In the genomic region with DNA sequence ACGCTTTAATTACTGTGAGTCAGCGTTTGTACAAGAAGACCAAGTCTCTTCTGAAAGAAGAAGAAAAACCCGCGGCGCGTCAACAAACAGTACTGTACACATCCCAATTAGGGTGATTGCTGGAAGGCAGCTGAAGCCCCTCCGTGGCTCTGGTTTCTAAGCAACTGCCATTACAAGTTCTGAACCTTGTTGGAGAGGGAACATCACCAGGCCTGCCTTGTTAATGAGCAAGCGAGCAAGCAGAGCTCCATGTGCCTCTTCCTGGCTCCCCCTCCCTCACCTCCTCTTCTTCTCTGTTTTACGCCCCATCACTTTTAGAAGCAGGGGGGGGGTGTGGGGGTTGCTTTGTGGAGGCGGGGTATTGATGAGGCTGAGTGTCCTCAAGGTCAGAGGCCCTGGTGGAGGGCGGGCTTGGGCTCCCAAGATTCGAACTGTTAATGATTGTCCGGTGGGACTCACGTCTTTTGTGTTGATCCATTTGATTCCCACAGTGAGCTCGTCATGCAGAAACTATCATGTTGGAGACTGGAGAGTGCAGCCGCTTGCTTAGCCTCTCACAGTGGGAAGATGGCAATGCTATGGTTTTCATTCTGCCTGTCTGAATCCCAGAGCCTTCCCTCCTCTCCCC, we compare ENCODE assay signal across 10 mouse cellular contexts.
DNase-seq lines count a peak whose midpoint lies in the region; ATAC-seq and TF ChIP-seq lines count a peak whose summit lies in the region.
"Had no signal": no experiment of that assay in that cellular context is flagged by ENCODE, and none has a peak within 500 bp of the region (broad histone marks: within the 10 kb centered on the region; RNA-seq: fewer than 3 reads in every experiment).

No protein-coding gene starts in this region.

- H3K27ac ChIP-seq in embryonic facial prominence, embryonic 14.5 days (replicated peaks; ENCODE audit: low read depth, low read length) = no peak overlapping the region
- H3K27ac ChIP-seq in layer of hippocampus, adult 2 months = peak overlapping the region; percentile 61; the same call in 1 of the 2 replicates
- peak overlapping the region; percentile 72 for H3K27ac ChIP-seq in midbrain, postnatal 0 days (ENCODE audit: low read depth, low read length)
- H3K27ac ChIP-seq: limb, embryonic 13.5 days; macrophage had no signal

- TF ChIP-seq CTCF in layer of hippocampus, adult 2 months (conservative IDR thresholded peaks at IDR 0.05) = no peak
- no peak for TF ChIP-seq CTCF in midbrain, postnatal 0 days (IDR thresholded peaks at IDR 0.05)

- peak; percentile 82 for DNase-seq in brain, adult 2 months (ENCODE audit: low read depth, low spot score)
- peak; percentile 84 for DNase-seq in embryonic facial prominence, embryonic 14.5 days (ENCODE audit: low spot score)
- DNase-seq in layer of hippocampus, adult 2 months (ENCODE audit: low spot score in 2 of 2) = peak; percentile 25 to 50
- DNase-seq in midbrain, postnatal 0 days (ENCODE audit: low spot score) = peak; percentile 91
- DNase-seq in ovary, postnatal 10 days (ENCODE audit: low spot score) = no peak
- no peak for DNase-seq in urinary bladder, postnatal 4 days (ENCODE audit: low spot score in 2 of 2)
- DNase-seq in cerebellum, adult 18-20 months = no peak

- no peaks in the 10 kb centered on the region for H3K36me3 ChIP-seq in embryonic facial prominence, embryonic 14.5 days (ENCODE audit: control insufficient read depth, insufficient read depth, low read length)
- H3K36me3 ChIP-seq in midbrain, postnatal 0 days (ENCODE audit: insufficient read depth, low read length) = no peaks in the 10 kb centered on the region
- H3K36me3 ChIP-seq: limb, embryonic 13.5 days had no signal

- H3K4me1 ChIP-seq in embryonic facial prominence, embryonic 14.5 days (ENCODE audit: control insufficient read depth, insufficient read depth, low read length) = no peaks in the 10 kb centered on the region
- peaks cover 10% of the 10 kb centered on the region; the same call in 1 of the 2 replicates for H3K4me1 ChIP-seq in midbrain, postnatal 0 days (ENCODE audit: insufficient read depth, low read length)

- H3K4me2 ChIP-seq in embryonic facial prominence, embryonic 14.5 days (ENCODE audit: low read depth, low read length) = no peak overlapping the region
- H3K4me2 ChIP-seq in midbrain, postnatal 0 days (ENCODE audit: low read depth, low read length, poor library complexity, severe bottlenecking) = no peak overlapping the region
- H3K4me2 ChIP-seq: limb, embryonic 13.5 days had no signal

- no peak overlapping the region for H3K4me3 ChIP-seq in embryonic facial prominence, embryonic 14.5 days (ENCODE audit: low read depth, low read length)
- no peak overlapping the region for H3K4me3 ChIP-seq in layer of hippocampus, adult 2 months
- no peak overlapping the region for H3K4me3 ChIP-seq in midbrain, postnatal 0 days (ENCODE audit: low read depth, low read length)
- H3K4me3 ChIP-seq: limb, embryonic 13.5 days had no signal

- no peaks in the 10 kb centered on the region for H3K27me3 ChIP-seq in embryonic facial prominence, embryonic 14.5 days (replicated peaks; ENCODE audit: control insufficient read depth, insufficient read depth, low read length)
- no peaks in the 10 kb centered on the region for H3K27me3 ChIP-seq in midbrain, postnatal 0 days (ENCODE audit: insufficient read depth, low read length)
- H3K27me3 ChIP-seq: limb, embryonic 13.5 days had no signal

- peak; percentile 87 for ATAC-seq in embryonic facial prominence, embryonic 14.5 days (ENCODE audit: low read depth)
- ATAC-seq in midbrain, postnatal 0 days (ENCODE audit: low FRiP score) = peak; percentile 78
- ATAC-seq in megakaryocyte progenitor cell, adult 5-6 weeks (replicated peaks; ENCODE audit: poor library complexity) = no peak

- 38% methylated on average over 16 of the region's 16 CpGs for WGBS in embryonic facial prominence, embryonic 14.5 days
- WGBS in midbrain, postnatal 0 days = 16% methylated on average over 16 of the region's 16 CpGs

- H3K9ac ChIP-seq in embryonic facial prominence, embryonic 14.5 days (ENCODE audit: low read depth, low read length) = no peak overlapping the region
- no peak overlapping the region for H3K9ac ChIP-seq in midbrain, postnatal 0 days (replicated peaks; ENCODE audit: low read length, poor library complexity, severe bottlenecking)
- H3K9ac ChIP-seq: limb, embryonic 13.5 days had no signal

- H3K9me3 ChIP-seq in embryonic facial prominence, embryonic 14.5 days (ENCODE audit: control insufficient read depth, low read length) = no peaks in the 10 kb centered on the region
- H3K9me3 ChIP-seq in midbrain, postnatal 0 days (ENCODE audit: low read length) = no peaks in the 10 kb centered on the region
- H3K9me3 ChIP-seq: limb, embryonic 13.5 days had no signal

Comparison
In these comparisons a context has a peak if more than half of its experiments do, and no peak if none do; other contexts are left out.
1. DNase-seq: peak in brain, adult 2 months (single experiment), embryonic facial prominence, embryonic 14.5 days (single experiment), layer of hippocampus, adult 2 months (2 of 2) and midbrain, postnatal 0 days (single experiment); none in ovary, postnatal 10 days (single experiment), urinary bladder, postnatal 4 days (0 of 2) and cerebellum, adult 18-20 months (0 of 2).